ENCODE assay signal across 8 mouse cellular contexts in the genomic region with DNA sequence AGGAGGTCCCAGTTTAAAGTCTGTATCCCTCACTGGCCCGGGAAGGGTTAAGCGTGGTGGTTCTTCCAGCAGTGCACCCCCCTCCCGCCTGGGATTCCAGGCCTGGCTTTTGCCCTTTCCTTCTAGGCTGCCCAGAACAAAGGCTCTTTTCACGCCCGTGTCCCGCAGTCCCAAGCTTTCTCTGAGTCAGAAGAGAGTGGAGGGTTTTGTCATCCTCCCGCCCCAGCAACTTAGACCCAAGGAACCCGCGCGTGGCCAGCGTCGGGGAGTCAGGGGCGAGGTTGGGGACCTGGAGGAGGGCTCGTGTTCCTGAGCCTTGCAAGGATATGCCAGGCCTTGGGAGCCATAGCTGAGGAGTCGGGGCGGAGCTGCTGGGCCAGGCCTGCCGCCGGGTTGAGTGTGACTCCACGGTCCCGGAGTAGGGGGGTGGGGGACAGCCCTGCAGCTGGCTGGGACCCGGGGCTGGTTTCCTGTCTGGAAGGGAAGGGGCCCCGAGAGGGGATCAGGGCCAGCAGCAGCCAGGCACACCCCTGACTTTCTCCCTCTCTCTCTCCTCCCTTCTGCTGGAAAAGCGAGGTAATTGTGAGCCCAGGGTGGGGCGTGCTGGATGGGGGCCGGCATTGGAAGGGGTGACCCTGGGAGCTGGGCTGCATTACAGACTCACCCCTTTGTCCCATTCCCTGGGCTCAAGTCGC. TPM values are rescaled to one million over a fixed set of nuclear protein-coding genes. Genes with fewer than 3 reads are reported as not detected.
A peak's percentile ranks its signal among the peaks of the same experiment; 100 is the strongest.
DNase-seq lines count a peak whose midpoint lies in the region; ATAC-seq and TF ChIP-seq lines count a peak whose summit lies in the region.

No protein-coding gene starts in this region.

- peaks cover 3% of the 10 kb centered on the region; the same call in 1 of the 2 replicates for H3K4me1 ChIP-seq in bone marrow, adult 2 months (ENCODE audit: control insufficient read depth, insufficient read depth, low read length)
- peaks cover 38% of the 10 kb centered on the region for H3K4me1 ChIP-seq in intestine, embryonic 14.5 days (replicated peaks; ENCODE audit: control insufficient read depth, insufficient read depth, low read length)
- peaks cover 40% of the 10 kb centered on the region for H3K4me1 ChIP-seq in liver, postnatal 0 days (ENCODE audit: insufficient read depth)
- H3K4me1 ChIP-seq in olfactory bulb, adult 2 months (ENCODE audit: control insufficient read depth, insufficient read depth, low read length), result peaks cover 27% of the 10 kb centered on the region

- ATAC-seq in intestine, embryonic 14.5 days (replicated peaks; ENCODE audit: low FRiP score, low TSS enrichment, low read depth), result peak; percentile 83
- peak; percentile 43 for ATAC-seq in liver, postnatal 0 days

- TF ChIP-seq POLR2A in bone marrow, adult 2 months (IDR thresholded peaks at IDR 0.05; ENCODE audit: borderline replicate concordance, control insufficient read depth, low read depth, low read length), result no peak
- TF ChIP-seq POLR2A in olfactory bulb, adult 2 months (IDR thresholded peaks at IDR 0.05; ENCODE audit: insufficient read depth, low read depth, low read length), result 0 out of 2 replicates have a peak, but pooled peaks have one; percentile 4

- peak; percentile 83 to 94 for DNase-seq in adrenal gland, adult (ENCODE audit: inconsistent age in 2 of 2, low spot score in 1 of 2)
- no peak for DNase-seq in adrenal gland, adult 8-10 months
- peak; percentile 59 to 74 for DNase-seq in gastrocnemius, adult 8-10 months (ENCODE audit: low spot score in 2 of 2)
- DNase-seq in intestine, embryonic 14.5 days (ENCODE audit: low spot score), result peak; percentile 95
- DNase-seq in liver, postnatal 0 days, result peak; percentile 55
- DNase-seq in natural killer cell, adult 2 months (ENCODE audit: low spot score in 2 of 2), result no peak

- 4% methylated on average over 26 of the region's 26 CpGs for WGBS in bone marrow, adult 2 months
- WGBS in intestine, embryonic 14.5 days, result under 1% methylated on average over 25 of the region's 26 CpGs
- WGBS in liver, postnatal 0 days (ENCODE audit: insufficient replicate concordance), result 2% methylated on average over 23 of the region's 26 CpGs
- 10% methylated on average over 26 of the region's 26 CpGs for WGBS in olfactory bulb, adult 2 months

- no peaks in the 10 kb centered on the region for H3K36me3 ChIP-seq in intestine, embryonic 14.5 days (ENCODE audit: control insufficient read depth, insufficient read depth, low read length)
- no peaks in the 10 kb centered on the region for H3K36me3 ChIP-seq in liver, postnatal 0 days (replicated peaks; ENCODE audit: insufficient read depth, low read length)

- no peaks in the 10 kb centered on the region for H3K9me3 ChIP-seq in intestine, embryonic 14.5 days (ENCODE audit: control insufficient read depth, low read length)
- no peaks in the 10 kb centered on the region for H3K9me3 ChIP-seq in liver, postnatal 0 days (ENCODE audit: low read length)

- no peak overlapping the region; the same call in 1 of the 2 replicates for H3K27ac ChIP-seq in bone marrow, adult 2 months (ENCODE audit: control insufficient read depth, insufficient read depth, low read depth, low read length, poor library complexity)
- peak overlapping the region; percentile 100 for H3K27ac ChIP-seq in intestine, embryonic 14.5 days (ENCODE audit: low read depth)
- H3K27ac ChIP-seq in liver, postnatal 0 days (ENCODE audit: low read depth), result peak overlapping the region; percentile 86
- peak overlapping the region; percentile 30 for H3K27ac ChIP-seq in olfactory bulb, adult 2 months (ENCODE audit: insufficient read depth, low read depth, low read length)

- no peak for TF ChIP-seq CTCF in bone marrow, adult 2 months (IDR thresholded peaks at IDR 0.05; ENCODE audit: control insufficient read depth, insufficient read depth, low read length)
- TF ChIP-seq CTCF in liver, postnatal 0 days (IDR thresholded peaks at IDR 0.05; ENCODE audit: low read depth), result no peak
- TF ChIP-seq CTCF in olfactory bulb, adult 2 months (IDR thresholded peaks at IDR 0.05; ENCODE audit: insufficient read depth, low read depth, low read length), result no peak

- H3K9ac ChIP-seq in intestine, embryonic 14.5 days (ENCODE audit: low read length), result peak overlapping the region; percentile 93
- H3K9ac ChIP-seq in liver, postnatal 0 days (replicated peaks), result peak overlapping the region; percentile 75

- TF ChIP-seq EP300 in liver, postnatal 0 days (IDR thresholded peaks at IDR 0.05; ENCODE audit: low read depth), result no peak

- peak overlapping the region; percentile 35 for H3K4me3 ChIP-seq in bone marrow, adult 2 months (replicated peaks; ENCODE audit: control insufficient read depth, low read depth, low read length)
- peak overlapping the region; percentile 64 for H3K4me3 ChIP-seq in intestine, embryonic 14.5 days (ENCODE audit: low read depth, low read length)
- H3K4me3 ChIP-seq in liver, postnatal 0 days (ENCODE audit: low read depth, low read length), result peak overlapping the region; percentile 56
- peak overlapping the region; percentile 44 for H3K4me3 ChIP-seq in olfactory bulb, adult 2 months (ENCODE audit: insufficient read depth, low read depth, low read length)

- H3K27me3 ChIP-seq in intestine, embryonic 14.5 days (replicated peaks; ENCODE audit: control insufficient read depth, insufficient read depth, low read length), result no peaks in the 10 kb centered on the region
- no peaks in the 10 kb centered on the region for H3K27me3 ChIP-seq in liver, postnatal 0 days (ENCODE audit: insufficient read depth, low read length)

- H3K4me2 ChIP-seq in intestine, embryonic 14.5 days (ENCODE audit: low read length), result peak overlapping the region; percentile 80
- H3K4me2 ChIP-seq in liver, postnatal 0 days (ENCODE audit: low read depth, low read length), result peak overlapping the region; percentile 87

RNA-seq across cellular contexts. Expression of a gene that starts 1.8 kb away (rescaled TPM):
- 10 to 100 TPM; 16.4 to 34.0 (median 19.9) TPM for total RNA-seq in adrenal gland, adult 8-10 months (2022)
- 1.3 and 1.6 TPM in 2 replicates for polyA plus RNA-seq in bone marrow, adult 2 months (2011; ENCODE audit: insufficient read depth, insufficient read length, low replicate concordance, missing spikeins)
- total RNA-seq in gastrocnemius, adult 8-10 months (2022), result 10 to 100 TPM in 3 of 4 experiments, 1 to 10 TPM in 1; 9.0 to 12.2 (median 10.9) TPM
- 16.9 and 17.6 TPM in 2 replicates for polyA plus RNA-seq in intestine, embryonic 14.5 days (2014; fragmentation: Nextera tagmentation; extraction: Ambion mirVana)
- polyA plus RNA-seq in liver, postnatal 0 days (2015; fragmentation: Nextera tagmentation; extraction: Ambion mirVana), result 7.0 and 7.1 TPM in 2 replicates
- not detected in 2 replicates for polyA plus RNA-seq in olfactory bulb, adult 2 months (2012; ENCODE audit: insufficient read depth, insufficient read length, low replicate concordance, missing spikeins)

RNA-seq across cellular contexts. Expression of a gene that starts 11.8 kb away (rescaled TPM):
- 10 to 100 TPM; 24.9 to 32.3 (median 28.0) TPM for total RNA-seq in adrenal gland, adult 8-10 months (2022)
- polyA plus RNA-seq in bone marrow, adult 2 months (2011; ENCODE audit: insufficient read depth, insufficient read length, low replicate concordance, missing spikeins), result 6.6 and 16.6 TPM in 2 replicates
- total RNA-seq in gastrocnemius, adult 8-10 months (2022), result 10 to 100 TPM; 14.3 to 18.2 (median 16.2) TPM
- 13.4 and 13.8 TPM in 2 replicates for polyA plus RNA-seq in intestine, embryonic 14.5 days (2014; fragmentation: Nextera tagmentation; extraction: Ambion mirVana)
- 5.1 and 5.7 TPM in 2 replicates for polyA plus RNA-seq in liver, postnatal 0 days (2015; fragmentation: Nextera tagmentation; extraction: Ambion mirVana)
- polyA plus RNA-seq in olfactory bulb, adult 2 months (2012; ENCODE audit: insufficient read depth, insufficient read length, low replicate concordance, missing spikeins), result not detected in 2 replicates

RNA-seq across cellular contexts. Expression of a gene that starts 15.7 kb away (rescaled TPM):
- 100 to 1,000 TPM; 100 to 106 (median 105) TPM for total RNA-seq in adrenal gland, adult 8-10 months (2022)
- 30.0 and 41.2 TPM in 2 replicates for polyA plus RNA-seq in bone marrow, adult 2 months (2011; ENCODE audit: insufficient read depth, insufficient read length, low replicate concordance, missing spikeins)
- 10 to 100 TPM; 39.1 to 50.7 (median 45.1) TPM for total RNA-seq in gastrocnemius, adult 8-10 months (2022)
- 83.8 and 91.2 TPM in 2 replicates for polyA plus RNA-seq in intestine, embryonic 14.5 days (2014; fragmentation: Nextera tagmentation; extraction: Ambion mirVana)
- polyA plus RNA-seq in liver, postnatal 0 days (2015; fragmentation: Nextera tagmentation; extraction: Ambion mirVana), result 21.0 and 22.0 TPM in 2 replicates
- polyA plus RNA-seq in olfactory bulb, adult 2 months (2012; ENCODE audit: insufficient read depth, insufficient read length, low replicate concordance, missing spikeins), result not detected in 2 replicates

RNA-seq across cellular contexts. Expression of a gene that starts 19.2 kb away (rescaled TPM):
- total RNA-seq in adrenal gland, adult 8-10 months (2022), result 1 to 10 TPM; 3.2 to 6.3 (median 5.3) TPM
- polyA plus RNA-seq in bone marrow, adult 2 months (2011; ENCODE audit: insufficient read depth, insufficient read length, low replicate concordance, missing spikeins), result not detected in 2 replicates
- 1 to 10 TPM in 3 of 4 experiments, under 1 TPM in 1; 0.87 to 2.3 (median 1.1) TPM for total RNA-seq in gastrocnemius, adult 8-10 months (2022)
- polyA plus RNA-seq in intestine, embryonic 14.5 days (2014; fragmentation: Nextera tagmentation; extraction: Ambion mirVana), result 4.3 and 6.4 TPM in 2 replicates
- polyA plus RNA-seq in liver, postnatal 0 days (2015; fragmentation: Nextera tagmentation; extraction: Ambion mirVana), result 0.17 and 0.20 TPM in 2 replicates
- polyA plus RNA-seq in olfactory bulb, adult 2 months (2012; ENCODE audit: insufficient read depth, insufficient read length, low replicate concordance, missing spikeins), result not detected in 2 replicates

RNA-seq across cellular contexts. Expression of a gene that starts 19.2 kb away (rescaled TPM):
- total RNA-seq in adrenal gland, adult 8-10 months (2022), result 1 to 10 TPM; 1.2 to 2.6 (median 1.9) TPM
- not detected in 2 replicates for polyA plus RNA-seq in bone marrow, adult 2 months (2011; ENCODE audit: insufficient read depth, insufficient read length, low replicate concordance, missing spikeins)
- under 1 TPM in 2 of 4 experiments, not detected in 2; 0.13 to 0.15 TPM for total RNA-seq in gastrocnemius, adult 8-10 months (2022)
- polyA plus RNA-seq in intestine, embryonic 14.5 days (2014; fragmentation: Nextera tagmentation; extraction: Ambion mirVana), result 0.47 and 0.83 TPM in 2 replicates
- 0.25 and 0.27 TPM in 2 replicates for polyA plus RNA-seq in liver, postnatal 0 days (2015; fragmentation: Nextera tagmentation; extraction: Ambion mirVana)
- not detected in 2 replicates for polyA plus RNA-seq in olfactory bulb, adult 2 months (2012; ENCODE audit: insufficient read depth, insufficient read length, low replicate concordance, missing spikeins)

Comparison
In these comparisons a context has a peak if more than half of its experiments do, and no peak if none do; other contexts are left out.
1. DNase-seq: peak in adrenal gland, adult (2 of 2), gastrocnemius, adult 8-10 months (2 of 2), intestine, embryonic 14.5 days (single experiment) and liver, postnatal 0 days (single experiment); none in adrenal gland, adult 8-10 months (single experiment) and natural killer cell, adult 2 months (0 of 2).
2. Peak in every context shown above with its lines, with median percentiles within 50 percentile points of each other: H3K4me3 ChIP-seq.